In the genomic region with DNA sequence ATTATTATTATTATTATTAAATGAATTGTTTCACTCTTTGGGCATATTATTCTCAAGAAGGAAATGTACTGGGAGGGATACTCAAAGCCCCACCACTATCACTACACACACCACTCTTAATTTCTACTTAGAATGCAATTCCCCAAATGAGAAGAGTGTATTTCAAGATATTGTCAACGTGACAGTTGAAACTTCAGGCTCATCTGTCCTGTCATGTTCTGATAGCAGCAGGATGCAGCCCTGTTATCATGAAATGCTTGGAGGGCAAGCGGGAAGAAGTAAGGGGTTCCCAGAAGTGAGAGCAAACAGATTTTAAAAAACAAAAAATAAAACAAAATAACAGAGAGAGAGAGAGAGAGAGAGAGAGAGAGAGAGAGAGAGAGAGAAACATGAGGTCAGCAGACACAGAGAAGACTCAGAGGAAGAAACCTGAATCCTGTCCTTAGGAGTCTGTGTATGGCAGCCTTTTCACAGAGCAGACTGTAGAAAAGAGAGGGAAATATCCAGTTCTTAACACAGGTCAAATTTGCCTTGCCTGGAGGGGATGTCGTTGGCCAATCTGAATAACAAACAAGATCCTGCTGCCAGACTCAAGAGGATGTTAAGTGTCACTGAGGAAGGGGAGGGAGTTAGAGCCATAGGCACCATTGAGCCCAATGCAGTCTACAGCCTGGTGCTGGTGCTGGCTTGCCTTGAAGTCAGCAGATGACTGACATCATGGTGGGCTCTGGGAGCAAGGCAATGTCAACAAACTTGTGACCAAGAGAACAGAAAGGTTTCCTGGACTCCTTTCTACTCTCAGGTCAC, we compare ENCODE assay signal across 1 mouse cellular context.
TF ChIP-seq lines count a peak whose summit lies in the region.

No protein-coding gene starts in this region.

TF ChIP-seq in ES-E14, 5 proteins besides CTCF, POLR2A, EP300 and RAD21:
- no peak for TF ChIP-seq CHD2 (IDR thresholded peaks at IDR 0.05; ENCODE audit: low read depth, low read length)
- TF ChIP-seq MAFK (IDR thresholded peaks at IDR 0.05; ENCODE audit: insufficient read depth, low read depth, low read length), result no peak
- no peak for TF ChIP-seq HCFC1 (IDR thresholded peaks at IDR 0.05; ENCODE audit: borderline replicate concordance, insufficient read depth, low read length)
- no peak for TF ChIP-seq ZC3H11A (IDR thresholded peaks at IDR 0.05; ENCODE audit: borderline replicate concordance, low read depth, low read length)
- TF ChIP-seq ZNF384 (IDR thresholded peaks at IDR 0.05; ENCODE audit: low read depth, low read length), result no peak
